Mouse (Mus musculus) heart, postnatal 36 days (tissue): ENCODE data around the gene Asb18. TPM values are rescaled to one million over a fixed set of nuclear protein-coding genes. Genes with fewer than 3 reads are reported as not detected.
A peak's percentile ranks its signal among the peaks of the same experiment; 100 is the strongest.

Source experiments
- DNase-seq, 2 experiments: peaks; one replicate each; pipeline ENCODE4 v3.0.0; 2021 to 2022
- intact Hi-C: fragments of 180-260 bp; cut with DNase I; formaldehyde crosslinking; loops from one replicate; pipeline ENCODE4 v1.15.1; 2025
- total RNA-seq, 2 experiments: library from RNA; stranded (reverse); gene quantifications; 2 replicates each; pipeline ENCODE4 v1.2.3; 2021

The Asb18 gene
- total RNA-seq: 10 to 100 TPM; 14.3 to 20.5 TPM

DNA sequence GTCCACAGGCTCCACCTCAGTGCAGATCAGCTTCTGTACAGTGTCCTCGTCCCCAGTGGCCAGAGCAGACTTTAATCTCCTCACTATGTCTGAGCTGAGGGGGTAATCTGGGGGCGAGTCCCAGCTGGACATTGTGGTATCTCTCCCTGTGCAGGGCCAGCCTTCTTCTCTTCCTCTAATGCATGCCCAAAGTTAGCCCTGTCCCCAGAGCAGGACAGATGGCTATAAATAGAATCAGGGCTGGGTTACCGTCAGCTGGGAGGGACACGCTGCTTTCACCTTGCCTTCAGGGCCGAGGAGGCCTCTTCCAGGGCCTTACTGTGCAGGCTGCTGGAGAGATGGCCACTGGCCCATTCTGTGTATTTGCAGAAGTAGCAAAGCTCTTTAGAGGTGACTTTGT, at the start of gene Asb18:
Gene Asb18 (minus strand): TSS at position 221 of the 400 bp plus-strand sequence.
- intact Hi-C loops: no loop called here
- DNase-seq: peak in 1 of 2 experiments; percentile 27

- intact Hi-C loops: loop anchor here (1.0 to 5.0 kb wide), 5 partner anchors 140 to 896 kb away; no protein-coding TSS in a partner anchor
- peak; percentile 51 to 63 for DNase-seq
These were observed 46.1 kb upstream of the Asb18 start for GRCm38 (mm10) chr1:90060599-90060998.

DNA sequence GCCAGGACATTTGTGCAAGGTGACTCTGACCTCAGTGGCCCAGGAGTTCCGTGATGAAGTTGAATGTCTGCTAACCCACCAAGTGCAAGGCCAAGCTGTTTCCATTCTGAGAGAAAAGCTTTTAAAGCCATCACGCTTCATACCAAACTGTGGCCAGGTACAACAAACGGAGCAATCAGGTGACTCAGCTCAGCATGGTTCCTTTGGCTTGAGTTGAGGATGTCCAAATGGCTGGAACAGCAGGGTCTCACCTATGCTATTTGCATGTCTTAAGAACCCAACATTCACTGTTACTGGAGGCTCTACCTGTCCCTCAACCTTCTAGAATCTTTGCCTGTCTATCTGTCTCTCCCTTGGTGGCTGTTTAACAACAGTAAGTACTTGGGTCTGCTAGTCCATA, 45.6 kb upstream of the Asb18 start:
- intact Hi-C loops: loop anchor here (1.0 to 5.0 kb wide), 5 partner anchors 141 to 897 kb away; no protein-coding TSS in a partner anchor
- DNase-seq: no peak

DNA sequence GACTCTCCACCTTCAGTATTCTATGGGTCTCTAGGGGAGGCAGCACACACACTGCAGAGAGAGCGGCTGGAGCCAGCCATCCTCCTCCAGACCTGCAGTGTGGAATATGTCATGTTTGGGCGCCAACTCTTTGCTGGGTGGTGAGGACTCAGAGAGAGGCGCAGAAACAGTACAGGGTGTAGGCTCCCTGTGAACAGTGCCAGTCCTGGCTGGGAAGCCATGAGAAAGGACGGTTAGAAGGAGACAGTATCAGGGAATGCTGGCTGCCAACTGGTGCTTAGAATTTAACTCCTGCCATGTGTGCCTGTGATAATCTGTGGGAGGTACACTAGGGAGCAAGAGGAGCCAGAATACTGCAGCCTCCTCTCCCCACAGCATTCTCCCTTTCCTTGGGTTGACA, 40.5 kb upstream of the Asb18 start:
- no peak for DNase-seq

GRCm38 (mm10) chr1:90051347-90051746, 36.9 kb upstream of the Asb18 start:
- intact Hi-C loops: loop anchor here (10.0 kb wide), 1 partner anchor 423 kb away; no protein-coding TSS in a partner anchor
- peak; percentile 34 to 38 for DNase-seq

More for the DNA sequence above, 40.5 kb upstream of the Asb18 start:
- intact Hi-C loops: loop anchor here (10.0 kb wide), 1 partner anchor 420 kb away; no protein-coding TSS in a partner anchor

DNA sequence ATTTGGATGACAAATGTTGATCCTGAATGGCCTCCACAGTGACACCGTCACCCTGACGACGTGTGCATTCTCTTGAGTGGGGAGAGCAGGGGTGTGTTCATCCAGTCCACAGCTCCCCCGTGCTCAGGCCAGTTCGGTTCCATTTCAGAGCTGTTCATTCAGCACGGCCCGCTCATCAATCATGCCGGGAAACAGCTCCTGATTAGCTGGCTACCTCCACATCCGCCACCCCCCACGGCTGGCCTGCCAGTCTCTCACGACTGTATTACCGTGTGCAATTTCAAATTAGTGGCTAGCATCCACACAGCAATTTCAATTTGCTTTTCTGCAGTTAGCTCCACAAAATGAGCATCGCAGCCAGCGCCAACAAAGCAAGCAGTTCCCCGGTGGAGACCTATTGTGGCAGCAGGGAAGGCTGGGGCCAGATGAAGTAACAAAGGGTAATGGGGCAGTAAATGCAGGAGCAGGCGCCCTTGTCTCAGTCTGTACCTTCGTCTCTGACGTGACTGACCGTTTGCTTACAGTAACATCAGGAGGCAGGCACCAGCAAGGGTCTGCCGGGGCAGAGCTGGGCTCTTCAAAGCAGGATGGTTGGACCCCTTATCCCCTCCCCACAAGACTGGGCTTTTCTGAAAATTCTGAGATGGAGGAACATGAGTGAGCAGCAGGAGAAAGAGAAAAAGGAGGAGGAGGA, 35.7 kb upstream of the Asb18 start:
- intact Hi-C loops: loop anchor here (10.0 kb wide), 1 partner anchor 425 kb away; no protein-coding TSS in a partner anchor
- no peak for DNase-seq

GRCm38 (mm10) chr1:90028305-90028704, 13.8 kb upstream of the Asb18 start:
- intact Hi-C loops: no loop called here
- no peak for DNase-seq

GRCm38 (mm10) chr1:90026945-90027344, 12.5 kb upstream of the Asb18 start:
- DNase-seq: peak; percentile 33 to 52
- intact Hi-C loops: no loop called here

GRCm38 (mm10) chr1:90020336-90020735, 5.9 kb upstream of the Asb18 start:
- intact Hi-C loops: no loop called here
- no peak for DNase-seq

GRCm38 (mm10) chr1:90018071-90018470, 3.6 kb upstream of the Asb18 start:
- no peak for DNase-seq
- intact Hi-C loops: no loop called here

DNA sequence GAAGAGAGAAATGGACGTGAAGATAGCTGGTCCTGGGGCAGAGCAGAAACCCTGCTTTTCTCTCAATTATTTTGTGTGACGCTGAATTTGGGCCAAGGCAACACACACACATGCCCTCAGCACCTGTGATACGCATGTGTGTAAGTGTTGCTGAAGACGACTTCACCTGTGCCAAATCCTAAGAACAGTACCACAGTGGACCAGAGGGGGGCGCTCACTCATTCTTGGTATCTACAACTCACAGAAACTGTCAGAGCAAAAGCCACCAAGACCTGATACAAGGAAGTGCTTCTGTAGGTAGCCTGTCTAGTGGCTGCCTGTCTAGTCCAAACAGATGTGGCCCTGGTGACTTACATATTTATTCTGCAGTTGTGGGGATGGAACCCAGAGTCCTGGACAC, 1.2 kb downstream of the Asb18 start:
- intact Hi-C loops: no loop called here
- DNase-seq: no peak

DNA sequence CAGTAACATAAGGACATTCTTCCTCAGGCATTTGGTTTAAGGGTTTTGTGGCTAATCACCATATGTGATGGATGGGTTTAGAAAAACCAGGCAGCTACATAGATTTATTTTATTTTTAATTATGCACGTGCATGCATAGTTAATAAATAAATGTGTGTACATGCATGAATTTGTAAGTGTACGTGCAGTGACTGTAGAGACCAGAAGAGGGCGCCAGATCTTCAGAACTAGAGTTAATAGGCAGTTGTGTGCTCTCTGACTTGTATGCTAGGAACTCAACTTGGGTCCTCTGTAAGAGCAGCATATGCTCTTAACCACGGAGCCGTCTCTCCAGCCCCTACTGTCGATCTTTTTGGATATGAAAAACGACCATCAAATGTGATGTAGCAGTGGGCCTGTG, 1.6 kb downstream of the Asb18 start:
- intact Hi-C loops: no loop called here
- DNase-seq: no peak

GRCm38 (mm10) chr1:90012168-90012567, 2.3 kb downstream of the Asb18 start:
- DNase-seq: no peak
- intact Hi-C loops: no loop called here

DNA sequence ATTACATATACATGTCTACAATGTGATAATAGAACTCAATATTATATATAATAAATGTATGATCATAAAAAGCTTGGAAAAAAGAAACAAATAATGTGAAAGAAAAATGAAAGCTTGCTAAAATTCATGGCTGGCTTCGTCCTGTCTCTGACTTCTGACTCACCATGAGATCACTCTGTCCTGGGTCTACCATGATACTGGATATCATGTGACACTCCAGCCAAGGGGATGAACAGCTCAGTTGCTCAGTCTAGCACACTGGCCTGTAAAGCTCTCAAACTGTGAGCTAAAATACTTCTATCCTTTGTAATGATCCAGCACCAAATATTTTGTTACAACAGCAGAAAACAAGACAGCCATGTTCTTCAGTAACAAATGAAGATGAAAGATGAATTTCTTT, 4.4 kb downstream of the Asb18 start:
- no peak for DNase-seq
- intact Hi-C loops: no loop called here

- intact Hi-C loops: no loop called here
- no peak for DNase-seq
These were observed 5.3 kb downstream of the Asb18 start for GRCm38 (mm10) chr1:90009188-90009587.

DNA sequence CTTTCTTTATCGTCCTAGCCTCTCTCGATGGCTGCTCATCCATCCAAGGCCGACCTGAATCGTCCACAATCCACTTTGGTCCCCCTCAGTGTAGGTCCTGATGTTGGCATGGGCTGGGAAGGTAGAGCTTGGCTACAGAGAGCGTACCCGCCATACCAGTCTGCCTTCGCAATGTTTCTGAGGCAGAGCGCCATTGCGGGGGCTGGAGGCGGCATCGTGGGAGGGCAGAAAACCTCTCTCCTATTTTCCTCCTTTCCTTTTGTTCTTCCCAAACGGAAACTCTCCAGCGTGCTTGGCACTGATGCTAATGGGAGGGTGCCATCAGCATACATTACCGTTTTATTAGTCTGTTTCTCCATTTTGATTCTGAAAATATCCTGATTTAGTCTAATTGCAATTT, 7.8 kb downstream of the Asb18 start:
- DNase-seq: no peak
- intact Hi-C loops: no loop called here

GRCm38 (mm10) chr1:90000981-90001380, 13.5 kb downstream of the Asb18 start:
- no peak for DNase-seq
- intact Hi-C loops: no loop called here

DNA sequence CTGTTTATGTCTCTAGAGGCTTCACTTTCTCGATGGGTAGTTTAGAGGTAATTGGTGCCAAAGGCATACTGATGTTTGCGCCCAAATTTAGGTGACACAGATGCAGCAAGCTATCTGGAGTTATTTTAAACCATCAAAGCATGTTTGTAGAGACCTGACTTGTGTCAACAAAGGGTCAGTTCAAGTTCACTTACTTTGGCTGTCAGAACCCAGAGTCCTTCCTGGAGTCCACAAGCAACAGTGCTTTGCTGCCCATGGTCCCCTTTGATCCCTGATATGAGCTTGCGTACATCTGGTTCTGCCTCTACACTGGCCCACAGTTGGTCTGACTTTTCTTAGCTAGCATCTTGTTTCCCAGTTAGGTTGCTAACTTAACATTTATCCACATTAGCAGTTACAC, 14.6 kb downstream of the Asb18 start:
- intact Hi-C loops: no loop called here
- no peak for DNase-seq

- DNase-seq: no peak
- intact Hi-C loops: no loop called here
These were observed 15.8 kb downstream of the Asb18 start for GRCm38 (mm10) chr1:89998696-89999095.

DNA sequence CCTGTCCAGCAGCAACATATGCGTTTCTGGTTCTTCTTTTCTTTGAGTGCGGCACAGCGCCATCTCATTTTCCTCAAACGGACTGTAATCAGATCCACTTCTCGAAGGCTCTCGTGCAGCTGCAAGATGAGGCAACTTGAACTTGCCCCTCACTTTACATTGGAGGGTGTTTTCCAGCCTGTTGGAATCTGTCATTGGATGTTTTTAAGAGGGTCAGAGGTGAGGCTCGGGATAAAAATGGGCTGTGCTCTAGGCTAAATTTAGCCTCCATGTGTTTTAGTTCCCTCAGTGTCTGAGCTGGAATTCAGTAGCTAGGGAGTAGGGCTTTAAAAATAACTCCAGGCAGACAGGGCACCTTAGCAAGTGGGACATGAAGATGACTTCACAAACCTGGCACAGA, 16.4 kb downstream of the Asb18 start:
- DNase-seq: no peak
- intact Hi-C loops: no loop called here

DNA sequence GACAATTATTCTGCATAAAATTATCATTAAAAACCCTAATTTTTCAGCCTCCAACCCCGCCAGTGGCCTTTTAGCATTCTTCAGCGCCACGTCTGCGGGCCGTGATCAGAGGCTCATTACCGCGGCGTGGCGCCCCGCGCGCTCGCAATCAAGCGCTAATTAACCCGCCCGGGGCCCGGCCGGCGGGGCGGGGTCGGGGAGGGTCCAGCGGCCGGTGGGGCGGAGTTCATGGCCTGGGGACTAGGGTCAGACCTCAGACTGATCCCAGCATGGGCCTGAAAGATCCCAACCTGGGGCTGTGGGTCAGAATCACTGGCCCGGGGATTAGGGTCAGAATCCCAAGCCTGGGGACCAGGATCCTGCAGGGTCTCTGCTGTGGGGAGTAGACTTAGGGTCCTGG, 22.2 kb downstream of the Asb18 start:
- intact Hi-C loops: no loop called here
- no peak for DNase-seq

- no peak for DNase-seq
- intact Hi-C loops: no loop called here
These were observed 37.2 kb downstream of the Asb18 start for GRCm38 (mm10) chr1:89977261-89977660.

GRCm38 (mm10) chr1:89976411-89976810, 38.1 kb downstream of the Asb18 start:
- DNase-seq: no peak
- intact Hi-C loops: no loop called here
